Mouse (Mus musculus): ENCODE measurements around the gene Olfr539. TPM values are rescaled to one million over a fixed set of nuclear protein-coding genes. Genes with fewer than 3 reads are reported as not detected.

Olfr539 gene
- polyA plus RNA-seq, 1 experiment from 2014 or later: not detected

DNA sequence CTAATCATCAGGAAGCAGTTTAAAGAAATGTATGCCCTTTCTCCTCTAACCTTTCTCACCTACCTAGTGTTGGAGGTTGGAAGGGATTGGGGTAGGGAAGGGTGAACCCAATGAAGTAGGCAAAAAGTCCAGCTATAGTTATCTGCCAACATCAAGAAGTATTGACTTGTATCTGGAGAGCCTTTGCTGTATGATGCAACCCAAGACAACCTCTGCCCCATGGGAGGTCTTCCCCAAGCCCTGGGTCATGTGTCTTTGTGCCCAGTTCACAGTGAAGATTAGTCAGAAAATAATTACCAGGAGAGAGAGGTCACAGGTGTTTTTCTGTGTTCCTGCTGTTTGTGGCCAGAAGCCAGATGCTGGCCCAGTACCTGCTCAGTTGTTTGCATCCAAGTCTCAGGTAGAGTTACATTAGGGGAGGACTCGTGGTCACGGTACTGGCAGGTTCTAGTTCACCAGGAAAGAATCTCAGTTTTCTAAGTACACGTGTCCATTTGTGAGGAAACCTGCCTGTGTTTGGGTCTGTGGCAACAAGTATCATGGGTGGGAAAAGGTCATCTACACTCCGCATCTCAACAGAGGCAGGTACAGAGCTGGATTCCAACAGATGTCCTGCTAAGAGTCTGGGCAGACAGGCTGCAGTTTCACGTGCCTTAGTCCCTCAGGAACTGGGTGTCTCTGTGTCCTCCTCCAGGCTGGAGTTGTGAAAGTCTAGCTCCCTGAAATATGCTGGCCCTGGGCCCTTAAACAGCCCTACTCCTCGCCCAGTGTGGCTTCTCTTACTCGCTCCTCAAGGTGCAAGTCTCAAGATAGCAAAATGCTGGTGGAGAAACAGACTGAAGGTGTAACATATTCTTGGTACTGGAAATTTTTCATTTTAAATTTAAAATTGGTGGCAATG is 57.7 kb downstream of the Olfr539 start:
- Histone ChIP-seq H3K36me3 (no peaks in the 10 kb centered on the region), H3K4me1 (no peaks in the 10 kb centered on the region), H3K9ac (no peak overlapping the region), H3K27me3 (no peaks in the 10 kb centered on the region), H3K4me3 (replicated peaks) (no peak overlapping the region), H3K4me2 (replicated peaks) (no peak overlapping the region), H3K27ac (replicated peaks) (no peak overlapping the region), H3K9me3 (replicated peaks) (no peaks in the 10 kb centered on the region)
- 76% methylated on average over 7 of the region's 7 CpGs for WGBS
- no peak for ATAC-seq (ENCODE audit: insufficient number of reproducible peaks, low FRiP score, low TSS enrichment, low read depth)

DNA sequence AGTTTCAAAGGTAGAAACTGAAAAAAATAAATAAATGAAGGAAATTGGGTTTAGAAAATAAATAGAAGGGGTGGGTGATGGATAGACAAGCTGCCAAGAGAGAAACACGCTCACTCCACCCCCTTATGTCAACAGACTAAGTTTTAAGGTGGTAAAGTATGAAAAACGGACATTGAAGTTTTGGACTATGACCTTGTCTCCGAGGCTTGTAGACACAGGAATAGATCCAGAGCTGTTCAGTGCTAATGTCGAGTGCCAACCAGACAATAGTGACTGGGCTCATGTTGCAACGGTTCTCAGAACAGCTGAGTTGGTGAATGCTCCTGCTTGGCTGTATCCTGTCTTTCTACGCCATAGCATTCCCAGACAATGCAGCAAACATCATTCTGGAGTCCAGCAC is 61.4 kb downstream of the Olfr539 start:
- 72% methylated on average over 6 of the region's 6 CpGs for WGBS
- no peak overlapping the region for H3K4me2 ChIP-seq (replicated peaks)
- H3K27me3 ChIP-seq: no peaks in the 10 kb centered on the region
- H3K4me3 ChIP-seq (replicated peaks): no peak overlapping the region
- H3K4me1 ChIP-seq: no peaks in the 10 kb centered on the region
- H3K9me3 ChIP-seq (replicated peaks): no peaks in the 10 kb centered on the region
- no peak for ATAC-seq (ENCODE audit: insufficient number of reproducible peaks, low FRiP score, low TSS enrichment, low read depth)
- H3K36me3 ChIP-seq: no peaks in the 10 kb centered on the region
- H3K9ac ChIP-seq: no peak overlapping the region
- H3K27ac ChIP-seq (replicated peaks): no peak overlapping the region

- no peak for ATAC-seq (ENCODE audit: insufficient number of reproducible peaks, low FRiP score, low TSS enrichment, low read depth)
- H3K27me3 ChIP-seq: no peaks in the 10 kb centered on the region
- no peak overlapping the region for H3K4me2 ChIP-seq (replicated peaks)
- no peak overlapping the region for H3K9ac ChIP-seq
- no peaks in the 10 kb centered on the region for H3K36me3 ChIP-seq
- H3K4me3 ChIP-seq (replicated peaks): no peak overlapping the region
- H3K27ac ChIP-seq (replicated peaks): no peak overlapping the region
- H3K9me3 ChIP-seq (replicated peaks): 0 out of 2 replicates have a peak, but pooled peaks cover 3% of the 10 kb centered on the region
- no peaks in the 10 kb centered on the region for H3K4me1 ChIP-seq
Measured at GRCm38 (mm10) chr7:140725558-140725957, 65.8 kb downstream of the Olfr539 start.

Other genes with a start within 250 kb of the Olfr539 start
- not detected in 2 replicates for gene Olfr532, start 238.3 kb upstream of the Olfr539 start, polyA plus RNA-seq (2015; fragmentation: Nextera tagmentation; extraction: Ambion mirVana)
- gene Olfr533, start 196.6 kb upstream of the Olfr539 start, polyA plus RNA-seq (2015; fragmentation: Nextera tagmentation; extraction: Ambion mirVana): 0.09 and 0.19 TPM in 2 replicates
- not detected in 2 replicates for gene Olfr535, start 175.7 kb upstream of the Olfr539 start, polyA plus RNA-seq (2015; fragmentation: Nextera tagmentation; extraction: Ambion mirVana)
- gene Olfr536, start 152.5 kb upstream of the Olfr539 start, polyA plus RNA-seq (2015; fragmentation: Nextera tagmentation; extraction: Ambion mirVana): 0.76 TPM in 1 of 2 replicates, not detected in the other
- not detected in 2 replicates for gene Olfr538, start 92.0 kb upstream of the Olfr539 start, polyA plus RNA-seq (2015; fragmentation: Nextera tagmentation; extraction: Ambion mirVana)
- gene Olfr46, start 58.7 kb upstream of the Olfr539 start, polyA plus RNA-seq (2015; fragmentation: Nextera tagmentation; extraction: Ambion mirVana): not detected in 2 replicates
- gene Olfr61, start 31.0 kb upstream of the Olfr539 start, polyA plus RNA-seq (2015; fragmentation: Nextera tagmentation; extraction: Ambion mirVana): not detected in 2 replicates
- gene Olfr53, start 13.5 kb upstream of the Olfr539 start, polyA plus RNA-seq (2015; fragmentation: Nextera tagmentation; extraction: Ambion mirVana): not detected in 2 replicates
- gene Olfr45, start 22.0 kb downstream of the Olfr539 start, polyA plus RNA-seq (2015; fragmentation: Nextera tagmentation; extraction: Ambion mirVana): not detected in 2 replicates
- not detected in 2 replicates for gene Olfr541, start 37.3 kb downstream of the Olfr539 start, polyA plus RNA-seq (2015; fragmentation: Nextera tagmentation; extraction: Ambion mirVana)
- not detected in 2 replicates for gene Cyp2e1, start 103.8 kb downstream of the Olfr539 start, polyA plus RNA-seq (2015; fragmentation: Nextera tagmentation; extraction: Ambion mirVana)
- gene Syce1, start 127.9 kb downstream of the Olfr539 start, polyA plus RNA-seq (2015; fragmentation: Nextera tagmentation; extraction: Ambion mirVana): 0.19 TPM in 1 of 2 replicates, not detected in the other
- gene Zfp941, start 162.2 kb downstream of the Olfr539 start, polyA plus RNA-seq (2015; fragmentation: Nextera tagmentation; extraction: Ambion mirVana): 0.56 and 0.87 TPM in 2 replicates
- 38.8 and 42.6 TPM in 2 replicates for gene Urah, start 175.1 kb downstream of the Olfr539 start, polyA plus RNA-seq (2015; fragmentation: Nextera tagmentation; extraction: Ambion mirVana)
- 2.3 and 8.5 TPM in 2 replicates for gene Scgb1c1, start 185.6 kb downstream of the Olfr539 start, polyA plus RNA-seq (2015; fragmentation: Nextera tagmentation; extraction: Ambion mirVana)
- 0.20 and 0.48 TPM in 2 replicates for gene Odf3, start 187.9 kb downstream of the Olfr539 start, polyA plus RNA-seq (2015; fragmentation: Nextera tagmentation; extraction: Ambion mirVana)
- gene Gm45785, start 196.4 kb downstream of the Olfr539 start, polyA plus RNA-seq (2015; fragmentation: Nextera tagmentation; extraction: Ambion mirVana): not detected in 2 replicates
- gene Ric8a, start 197.0 kb downstream of the Olfr539 start, polyA plus RNA-seq (2015; fragmentation: Nextera tagmentation; extraction: Ambion mirVana): 78.8 and 86.1 TPM in 2 replicates
- gene Bet1l, start 197.6 kb downstream of the Olfr539 start, polyA plus RNA-seq (2015; fragmentation: Nextera tagmentation; extraction: Ambion mirVana): 64.2 and 67.5 TPM in 2 replicates
- 206 and 209 TPM in 2 replicates for gene Psmd13, start 222.0 kb downstream of the Olfr539 start, polyA plus RNA-seq (2015; fragmentation: Nextera tagmentation; extraction: Ambion mirVana)
- gene Sirt3, start 222.4 kb downstream of the Olfr539 start, polyA plus RNA-seq (2015; fragmentation: Nextera tagmentation; extraction: Ambion mirVana): 25.1 and 27.4 TPM in 2 replicates
- 23.3 and 34.9 TPM in 2 replicates for gene Cox8b, start 240.5 kb downstream of the Olfr539 start, polyA plus RNA-seq (2015; fragmentation: Nextera tagmentation; extraction: Ambion mirVana)

Measured in embryonic facial prominence, embryonic 15.5 days (tissue).